Mouse (Mus musculus) liver, postnatal 0 days (tissue): ENCODE results near the gene Vegfa. TPM values are rescaled to one million over a fixed set of nuclear protein-coding genes. Genes with fewer than 3 reads are reported as not detected.

Experiments
- ATAC-seq: fragments of 200-750 bp; cut with Nextera tagmentation; 2 replicates; pipeline ENCODE4 v1.8.0; 2017; ENCODE audit warnings: mild to moderate bottlenecking, moderate library complexity
- DNase-seq: peaks from one replicate; pipeline ENCODE4 v3.0.0-alpha.2; 2016
- H3K27ac ChIP-seq: fragments of 300-500 bp; sonication (generic); 2 replicates; pipeline ENCODE4 v1.5.1; 2014; ENCODE audit warnings: antibody characterized with exemption, moderate library complexity, mild to moderate bottlenecking, low read depth
- H3K27me3 ChIP-seq: fragments of 300-500 bp; sonication (generic); 2 replicates; pipeline ENCODE4 v1.6.1; 2014; ENCODE audit warnings: low read length, control low read depth, mixed read lengths; ENCODE audit not compliant: insufficient read depth
- H3K36me3 ChIP-seq: fragments of 300-500 bp; sonication (generic); replicated peaks from 2 replicates; pipeline ENCODE4 v1.6.1; 2014; ENCODE audit warnings: mild to moderate bottlenecking, control low read depth, low read length, moderate library complexity, mixed read lengths; ENCODE audit not compliant: insufficient read depth
- H3K4me1 ChIP-seq: fragments of 300-500 bp; sonication (generic); 2 replicates; pipeline ENCODE4 v1.6.1; 2014; ENCODE audit warnings: antibody characterized with exemption, mild to moderate bottlenecking, control low read depth; ENCODE audit not compliant: insufficient read depth
- H3K4me2 ChIP-seq: fragments of 300-500 bp; sonication (generic); 2 replicates; pipeline ENCODE4 v1.6.1; 2014; ENCODE audit warnings: low read depth, mild to moderate bottlenecking, low read length, moderate library complexity, mixed read lengths
- H3K4me3 ChIP-seq: fragments of 300-500 bp; sonication (generic); 2 replicates; pipeline ENCODE4 v1.5.1; 2014; ENCODE audit warnings: low read depth, low read length
- H3K9ac ChIP-seq: fragments of 300-500 bp; sonication (generic); replicated peaks from 2 replicates; pipeline ENCODE4 v1.6.1; 2014; ENCODE audit warnings: mild to moderate bottlenecking, moderate library complexity
- H3K9me3 ChIP-seq: fragments of 300-500 bp; sonication (generic); 2 replicates; pipeline ENCODE4 v1.6.1; 2016; ENCODE audit warnings: mild to moderate bottlenecking, control low read depth, low read length, mixed read lengths
- CTCF ChIP-seq: sonication (generic); IDR thresholded peaks from 2 replicates; pipeline ENCODE4 v1.5.1; 2016; ENCODE audit warnings: antibody characterized with exemption, low read depth
- EP300 ChIP-seq: IDR thresholded peaks from 2 replicates; pipeline ENCODE4 v1.6.1; 2016; ENCODE audit warnings: antibody characterized with exemption, low read depth, mild to moderate bottlenecking
- WGBS: fragments of 180-500 bp; shearing (Covaris S2); extraction: QIAGEN DNeasy Blood & Tissue Kit; methylation state at CpG from one replicate; pipeline ENCODE4 v1.1.7; 2014; ENCODE audit not compliant: insufficient replicate concordance; 5-methylcytosine and 5-hydroxymethylcytosine counted together
- polyA plus RNA-seq: library from polyadenylated mRNA; unstranded; fragments of >200 nt; fragmentation: Nextera tagmentation; extraction: Ambion mirVana; gene quantifications from 2 replicates; pipeline ENCODE4 v1.2.1, GENCODE M21; 2015

Vegfa gene
- polyA plus RNA-seq, 1 experiment from 2014 or later, result 3.1 TPM

GRCm38 (mm10) chr17:46027066-46027917, 4.9 kb downstream of the Vegfa start:
- TF ChIP-seq CTCF (peak; percentile 80), EP300 (no peak)
- H3K27me3 ChIP-seq, result no peaks in the 10 kb centered on the region
- H3K4me2 ChIP-seq, result peak overlapping the region; percentile 91
- H3K4me1 ChIP-seq, result peaks cover 31% of the 10 kb centered on the region
- H3K9me3 ChIP-seq, result no peaks in the 10 kb centered on the region
- H3K36me3 ChIP-seq, result peaks cover 40% of the 10 kb centered on the region
- peak overlapping the region; percentile 89 for H3K4me3 ChIP-seq
- WGBS, result 26% methylated on average over 15 of the region's 16 CpGs
- peak overlapping the region; percentile 93 for H3K27ac ChIP-seq
- H3K9ac ChIP-seq, result peak overlapping the region; percentile 82; the same call in 1 of the 2 replicates
- ATAC-seq, result peak; percentile 12; the same call in 1 of the 2 replicates
- DNase-seq, result peak; percentile 81

- no peaks in the 10 kb centered on the region for H3K9me3 ChIP-seq
- H3K36me3 ChIP-seq, result peaks cover 52% of the 10 kb centered on the region
- TF ChIP-seq CTCF (no peak), EP300 (no peak)
- no peaks in the 10 kb centered on the region for H3K27me3 ChIP-seq
- 0 out of 2 replicates have a peak overlapping the region, but pooled peaks have one; percentile 1 for H3K4me2 ChIP-seq
- 72% methylated on average over 11 of the region's 11 CpGs for WGBS
- DNase-seq (no peak), ATAC-seq (no peak)
- H3K4me1 ChIP-seq, result peaks cover 30% of the 10 kb centered on the region
- H3K9ac ChIP-seq, result no peak overlapping the region
- H3K4me3 ChIP-seq, result no peak overlapping the region
- H3K27ac ChIP-seq, result no peak overlapping the region
Observed at GRCm38 (mm10) chr17:46025927-46026668, 6.1 kb downstream of the Vegfa start.

- Histone ChIP-seq H3K4me1 (peaks cover 30% of the 10 kb centered on the region), H3K36me3 (peaks cover 61% of the 10 kb centered on the region), H3K27ac (no peak overlapping the region), H3K9ac (no peak overlapping the region), H3K27me3 (no peaks in the 10 kb centered on the region), H3K9me3 (no peaks in the 10 kb centered on the region), H3K4me3 (no peak overlapping the region), H3K4me2 (no peak overlapping the region)
- DNase-seq (no peak), ATAC-seq (no peak)
- TF ChIP-seq CTCF, result no peak
- TF ChIP-seq EP300, result no peak
- WGBS, result 84% methylated on average over 15 of the region's 15 CpGs
Observed at GRCm38 (mm10) chr17:46025207-46025606, 7.0 kb downstream of the Vegfa start.

GRCm38 (mm10) chr17:46024192-46024591, 8.0 kb downstream of the Vegfa start:
- Histone ChIP-seq H3K36me3 (peaks cover 71% of the 10 kb centered on the region), H3K9me3 (no peaks in the 10 kb centered on the region), H3K4me2 (no peak overlapping the region), H3K27me3 (no peaks in the 10 kb centered on the region), H3K4me1 (peaks cover 28% of the 10 kb centered on the region), H3K27ac (no peak overlapping the region), H3K4me3 (no peak overlapping the region), H3K9ac (no peak overlapping the region)
- TF ChIP-seq EP300 (no peak), CTCF (no peak)
- ATAC-seq (no peak), DNase-seq (no peak)
- 85% methylated on average over 5 of the region's 5 CpGs for WGBS

GRCm38 (mm10) chr17:46023572-46023971, 8.6 kb downstream of the Vegfa start:
- ATAC-seq, result no peak
- Histone ChIP-seq H3K27ac (no peak overlapping the region), H3K4me3 (no peak overlapping the region), H3K4me2 (no peak overlapping the region), H3K4me1 (peaks cover 21% of the 10 kb centered on the region), H3K9ac (no peak overlapping the region), H3K9me3 (no peaks in the 10 kb centered on the region), H3K27me3 (no peaks in the 10 kb centered on the region), H3K36me3 (peaks cover 77% of the 10 kb centered on the region)
- no peak for DNase-seq
- 88% methylated on average over 8 of the region's 8 CpGs for WGBS
- TF ChIP-seq CTCF (no peak), EP300 (no peak)

- peaks cover 82% of the 10 kb centered on the region for H3K36me3 ChIP-seq
- H3K9me3 ChIP-seq, result no peaks in the 10 kb centered on the region
- H3K4me1 ChIP-seq, result peaks cover 15% of the 10 kb centered on the region
- no peak overlapping the region for H3K9ac ChIP-seq
- ATAC-seq (no peak), DNase-seq (no peak)
- 80% methylated on average over 6 of the region's 6 CpGs for WGBS
- H3K27ac ChIP-seq, result no peak overlapping the region
- H3K4me2 ChIP-seq, result no peak overlapping the region
- H3K27me3 ChIP-seq, result no peaks in the 10 kb centered on the region
- H3K4me3 ChIP-seq, result no peak overlapping the region
- TF ChIP-seq EP300, result no peak
- no peak for TF ChIP-seq CTCF
Observed at GRCm38 (mm10) chr17:46022934-46023333, 9.2 kb downstream of the Vegfa start.
